Mouse (Mus musculus): ENCODE measurements around the gene Gm45713. TPM values are rescaled to one million over a fixed set of nuclear protein-coding genes. Genes with fewer than 3 reads are reported as not detected.
"Not testable (repeated sequence)": the region's sequence is repeated elsewhere in the genome, so short reads cannot be mapped to it uniquely, and the experiment has no call there.

The Gm45713 gene
- polyA plus RNA-seq, 1 experiment from 2014 or later, result 0.70 TPM

GRCm38 (mm10) chr7:45173772-45174171 lies 37.7 kb upstream of the Gm45713 start:
- peak; percentile 60 for TF ChIP-seq CTCF (IDR thresholded peaks at IDR 0.05; ENCODE audit: low read depth)
- WGBS, result 41% methylated on average over 1 of the region's 1 CpGs
- not testable (repeated sequence) for H3K9me3 ChIP-seq (ENCODE audit: control insufficient read depth); H3K9ac ChIP-seq (ENCODE audit: low read depth, low read length); H3K4me3 ChIP-seq (ENCODE audit: low read depth, low read length); H3K27ac ChIP-seq (ENCODE audit: low read depth, low read length); H3K4me1 ChIP-seq (replicated peaks; ENCODE audit: control insufficient read depth, insufficient read depth, low read length); ATAC-seq; H3K4me2 ChIP-seq (replicated peaks; ENCODE audit: low read depth); H3K36me3 ChIP-seq (ENCODE audit: control insufficient read depth, insufficient read depth)
- peaks cover 69% of the 10 kb centered on the region for H3K27me3 ChIP-seq (replicated peaks; ENCODE audit: control insufficient read depth, insufficient read depth, low read length)

GRCm38 (mm10) chr7:45172974-45173373 lies 36.9 kb upstream of the Gm45713 start:
- H3K4me1 ChIP-seq (replicated peaks; ENCODE audit: control insufficient read depth, insufficient read depth, low read length), result no peaks in the 10 kb centered on the region
- WGBS, result 55% methylated on average over 7 of the region's 7 CpGs
- peaks cover 9% of the 10 kb centered on the region for H3K9me3 ChIP-seq (ENCODE audit: control insufficient read depth)
- no peak overlapping the region for H3K9ac ChIP-seq (ENCODE audit: low read depth, low read length)
- H3K27me3 ChIP-seq (replicated peaks; ENCODE audit: control insufficient read depth, insufficient read depth, low read length), result peaks cover 69% of the 10 kb centered on the region
- H3K4me2 ChIP-seq (replicated peaks; ENCODE audit: low read depth), result no peak overlapping the region
- no peaks in the 10 kb centered on the region for H3K36me3 ChIP-seq (ENCODE audit: control insufficient read depth, insufficient read depth)
- peak; percentile 52 for TF ChIP-seq CTCF (IDR thresholded peaks at IDR 0.05; ENCODE audit: low read depth)
- H3K4me3 ChIP-seq (ENCODE audit: low read depth, low read length), result no peak overlapping the region
- no peak overlapping the region for H3K27ac ChIP-seq (ENCODE audit: low read depth, low read length)
- ATAC-seq, result no peak

GRCm38 (mm10) chr7:45169495-45169894 lies 33.5 kb upstream of the Gm45713 start:
- H3K27me3 ChIP-seq (replicated peaks; ENCODE audit: control insufficient read depth, insufficient read depth, low read length), result peaks cover 67% of the 10 kb centered on the region
- WGBS, result 87% methylated on average over 3 of the region's 3 CpGs
- H3K4me1 ChIP-seq (replicated peaks; ENCODE audit: control insufficient read depth, insufficient read depth, low read length), result no peaks in the 10 kb centered on the region

GRCm38 (mm10) chr7:45168656-45169055 lies 32.6 kb upstream of the Gm45713 start:
- Histone ChIP-seq H3K4me1 (replicated peaks; ENCODE audit: control insufficient read depth, insufficient read depth, low read length) (no peaks in the 10 kb centered on the region), H3K9me3 (ENCODE audit: control insufficient read depth) (peaks cover 9% of the 10 kb centered on the region), H3K4me3 (ENCODE audit: low read depth, low read length) (no peak overlapping the region), H3K4me2 (replicated peaks; ENCODE audit: low read depth) (no peak overlapping the region), H3K9ac (ENCODE audit: low read depth, low read length) (no peak overlapping the region), H3K27ac (ENCODE audit: low read depth, low read length) (no peak overlapping the region), H3K36me3 (ENCODE audit: control insufficient read depth, insufficient read depth) (no peaks in the 10 kb centered on the region), H3K27me3 (replicated peaks; ENCODE audit: control insufficient read depth, insufficient read depth, low read length) (peaks cover 69% of the 10 kb centered on the region)
- 6% methylated on average over 24 of the region's 24 CpGs for WGBS
- TF ChIP-seq CTCF (IDR thresholded peaks at IDR 0.05; ENCODE audit: low read depth), result no peak
- ATAC-seq, result no peak

More at GRCm38 (mm10) chr7:45169495-45169894, 33.5 kb upstream of the Gm45713 start:
- Histone ChIP-seq H3K9ac (ENCODE audit: low read depth, low read length) (no peak overlapping the region), H3K4me2 (replicated peaks; ENCODE audit: low read depth) (no peak overlapping the region), H3K27ac (ENCODE audit: low read depth, low read length) (no peak overlapping the region), H3K36me3 (ENCODE audit: control insufficient read depth, insufficient read depth) (no peaks in the 10 kb centered on the region), H3K4me3 (ENCODE audit: low read depth, low read length) (no peak overlapping the region), H3K9me3 (ENCODE audit: control insufficient read depth) (peaks cover 9% of the 10 kb centered on the region)
- TF ChIP-seq CTCF (IDR thresholded peaks at IDR 0.05; ENCODE audit: low read depth), result no peak
- no peak for ATAC-seq

GRCm38 (mm10) chr7:45167761-45168445 lies 31.9 kb upstream of the Gm45713 start:
- Histone ChIP-seq H3K9ac (ENCODE audit: low read depth, low read length) (no peak overlapping the region), H3K9me3 (ENCODE audit: control insufficient read depth) (peaks cover 9% of the 10 kb centered on the region), H3K27ac (ENCODE audit: low read depth, low read length) (no peak overlapping the region), H3K27me3 (replicated peaks; ENCODE audit: control insufficient read depth, insufficient read depth, low read length) (peaks cover 73% of the 10 kb centered on the region), H3K4me3 (ENCODE audit: low read depth, low read length) (no peak overlapping the region), H3K4me2 (replicated peaks; ENCODE audit: low read depth) (no peak overlapping the region), H3K4me1 (replicated peaks; ENCODE audit: control insufficient read depth, insufficient read depth, low read length) (no peaks in the 10 kb centered on the region), H3K36me3 (ENCODE audit: control insufficient read depth, insufficient read depth) (no peaks in the 10 kb centered on the region)
- WGBS, result 5% methylated on average over 19 of the region's 19 CpGs
- ATAC-seq, result no peak
- no peak for TF ChIP-seq CTCF (IDR thresholded peaks at IDR 0.05; ENCODE audit: low read depth)

GRCm38 (mm10) chr7:45166950-45167401 lies 30.9 kb upstream of the Gm45713 start:
- no peak overlapping the region for H3K4me3 ChIP-seq (ENCODE audit: low read depth, low read length)
- WGBS, result 27% methylated on average over 10 of the region's 10 CpGs
- no peak overlapping the region for H3K9ac ChIP-seq (ENCODE audit: low read depth, low read length)
- H3K4me1 ChIP-seq (replicated peaks; ENCODE audit: control insufficient read depth, insufficient read depth, low read length), result peaks cover 2% of the 10 kb centered on the region; the same call in 1 of the 2 replicates
- H3K36me3 ChIP-seq (ENCODE audit: control insufficient read depth, insufficient read depth), result no peaks in the 10 kb centered on the region
- H3K27ac ChIP-seq (ENCODE audit: low read depth, low read length), result no peak overlapping the region
- no peak for TF ChIP-seq CTCF (IDR thresholded peaks at IDR 0.05; ENCODE audit: low read depth)
- ATAC-seq, result no peak
- peaks cover 74% of the 10 kb centered on the region for H3K27me3 ChIP-seq (replicated peaks; ENCODE audit: control insufficient read depth, insufficient read depth, low read length)
- H3K4me2 ChIP-seq (replicated peaks; ENCODE audit: low read depth), result no peak overlapping the region
- peaks cover 9% of the 10 kb centered on the region for H3K9me3 ChIP-seq (ENCODE audit: control insufficient read depth)
